Mouse (Mus musculus) cerebellum, adult 11-12 months (tissue): ENCODE measurements at regions not wholly inside any gene's neighbourhood (a gene's known extent, or its start where the extent isn't known, plus 50 kb on each side); places are given as distances from the start of the nearest gene placed in this dataset.
"Not testable (repeated sequence)": the region's sequence is repeated elsewhere in the genome, so short reads cannot be mapped to it uniquely, and the experiment has no call there.

Source experiments
- DNase-seq: peaks from one replicate; pipeline ENCODE4 v3.0.0; 2022

DNA sequence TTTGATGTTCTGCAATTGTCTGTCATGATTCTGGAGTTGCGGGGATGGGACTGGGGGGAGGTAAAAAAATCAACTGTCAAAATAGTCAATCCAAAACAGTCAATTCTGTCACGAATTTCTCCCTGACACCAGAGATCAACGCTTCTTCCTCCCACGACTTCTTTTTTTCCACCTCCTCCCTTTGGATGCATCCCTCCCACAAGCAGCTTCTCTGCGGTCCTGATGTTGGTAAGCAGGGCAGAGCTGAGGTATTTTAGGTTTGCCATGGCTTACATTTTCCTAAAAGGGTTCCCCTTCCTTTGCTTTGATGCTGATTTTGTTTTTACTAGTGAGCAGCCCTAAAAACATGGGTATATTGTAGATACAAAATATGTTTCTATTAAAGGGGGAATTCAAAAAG, 209.7 kb downstream of the Cd47 start:
- DNase-seq: no peak

- peak; percentile 88 for DNase-seq
These were observed 210.2 kb downstream of the Cd47 start for GRCm38 (mm10) chr16:50010532-50010971.

- no peak for DNase-seq
These were observed 223.6 kb downstream of the Cd47 start for GRCm38 (mm10) chr16:50023885-50024284.

DNA sequence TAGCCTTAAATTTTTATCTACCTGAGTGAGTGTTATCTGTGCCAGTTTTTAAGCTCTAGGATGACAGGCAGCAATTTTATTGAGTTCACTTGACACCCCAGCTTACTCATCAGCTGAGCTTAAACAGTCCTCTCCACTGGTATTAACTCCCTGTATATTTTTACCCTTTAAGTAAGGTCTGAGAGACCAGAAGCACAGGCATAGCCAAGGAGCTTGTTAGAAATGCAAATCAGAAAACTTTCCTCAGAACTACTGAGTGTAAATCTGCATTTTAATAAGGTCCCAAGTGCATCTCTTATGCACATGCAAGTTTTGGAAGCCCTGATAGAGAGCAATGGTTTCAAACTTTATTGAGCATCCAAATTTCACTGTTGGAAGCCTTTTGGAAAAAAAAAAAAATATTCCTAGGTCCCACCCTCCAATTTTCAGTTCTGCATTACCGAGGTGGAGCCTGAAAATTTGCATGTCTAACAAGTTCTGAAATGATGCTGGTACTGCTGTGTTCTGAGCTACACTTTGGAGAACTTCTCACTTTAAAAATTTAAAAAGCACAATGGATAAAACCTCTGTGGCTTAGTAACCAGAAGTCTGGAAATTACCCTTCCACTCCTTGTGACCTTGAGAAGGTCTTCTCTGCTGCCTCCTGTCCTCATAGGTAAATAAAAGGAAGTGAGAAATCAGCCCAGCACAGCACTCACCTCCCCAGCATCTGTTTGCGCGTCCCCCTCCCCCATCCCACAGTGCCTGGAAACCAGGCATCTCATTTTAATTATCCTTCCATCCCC, 226.0 kb downstream of the Cd47 start:
- no peak for DNase-seq

GRCm38 (mm10) chr16:50027189-50027588, 226.9 kb downstream of the Cd47 start:
- DNase-seq: no peak

GRCm38 (mm10) chr16:50029711-50030110, 229.4 kb downstream of the Cd47 start:
- no peak for DNase-seq

DNA sequence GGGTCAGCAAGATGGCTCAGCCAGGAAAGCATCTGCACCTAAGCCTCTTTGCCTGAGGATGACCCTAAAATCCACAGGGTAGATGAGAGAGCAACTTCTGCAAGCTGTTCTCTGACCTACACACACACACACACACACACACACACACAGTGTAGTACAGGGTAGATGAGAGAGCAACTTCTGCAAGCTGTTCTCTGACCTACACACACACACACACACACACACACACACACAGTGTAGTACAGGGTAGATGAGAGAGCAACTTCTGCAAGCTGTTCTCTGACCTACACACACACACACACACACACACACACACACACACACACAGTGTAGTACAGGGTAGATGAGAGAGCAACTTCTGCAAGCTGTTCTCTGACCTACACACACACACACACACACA, 230.0 kb downstream of the Cd47 start:
- not testable (repeated sequence) for DNase-seq

- DNase-seq: no peak
These were observed 230.6 kb downstream of the Cd47 start for GRCm38 (mm10) chr16:50030905-50031369.

DNA sequence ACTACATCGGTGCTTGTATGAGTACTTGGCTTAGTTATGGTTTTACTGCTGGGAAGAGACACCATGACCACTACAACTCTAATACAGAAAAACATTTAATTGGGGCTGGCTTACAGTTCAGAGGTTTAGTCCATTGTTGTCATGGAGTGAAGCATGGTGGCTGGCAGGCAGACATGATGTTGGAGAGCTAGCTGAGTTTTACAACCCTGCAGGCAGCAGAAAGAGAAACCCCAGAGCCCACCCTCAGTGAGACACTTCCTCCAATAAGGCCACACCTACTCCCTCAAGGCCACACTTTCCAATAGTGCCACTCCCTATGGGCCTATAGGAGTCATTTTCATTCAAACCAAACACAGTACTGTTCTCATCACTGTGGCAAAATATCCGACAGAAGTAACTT, 232.5 kb downstream of the Cd47 start:
- no peak for DNase-seq

DNA sequence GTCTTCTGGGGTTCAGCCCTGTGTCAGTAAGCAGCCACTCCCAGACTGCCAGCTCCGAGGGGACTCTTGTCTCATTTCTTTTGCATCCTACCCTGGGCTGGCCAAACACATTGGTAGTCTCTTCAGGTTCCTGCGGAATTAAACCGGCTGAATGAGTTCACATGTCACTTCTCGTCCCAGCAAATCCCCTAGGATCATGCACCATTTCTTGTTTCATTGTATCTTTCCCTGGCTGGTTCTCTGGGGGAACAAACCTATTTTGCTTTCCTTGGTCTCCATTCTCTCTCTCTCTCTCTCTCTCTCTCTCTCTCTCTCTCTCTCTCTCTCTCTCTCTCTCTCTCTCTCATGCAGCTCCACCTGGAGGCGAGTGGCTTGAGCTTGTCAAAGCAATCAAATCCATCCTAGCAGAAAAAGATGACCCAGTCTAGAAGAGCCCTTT, 236.0 kb downstream of the Cd47 start:
- DNase-seq: peak; percentile 45

DNA sequence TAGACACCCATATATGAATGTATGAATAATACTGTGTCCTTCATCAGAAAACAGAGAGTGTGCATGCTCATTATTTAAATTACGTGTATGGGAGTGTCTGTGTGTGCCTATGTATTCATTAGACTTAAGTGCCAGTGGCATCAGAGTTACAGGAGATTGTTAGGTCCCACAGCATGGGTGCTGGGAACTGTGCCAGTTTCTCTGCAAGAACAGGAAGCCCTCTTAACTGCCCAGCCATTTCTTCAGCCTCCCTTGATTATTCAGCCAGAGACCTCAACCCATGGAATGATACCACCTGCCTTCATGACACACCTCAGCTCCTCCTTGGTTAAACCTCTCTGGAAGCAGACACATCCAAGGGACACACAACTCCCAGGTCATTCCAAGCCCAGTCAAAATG, 243.8 kb downstream of the Cd47 start:
- no peak for DNase-seq

GRCm38 (mm10) chr16:50045552-50046547, 245.5 kb downstream of the Cd47 start:
- DNase-seq: peak; percentile 84

GRCm38 (mm10) chr16:50063540-50063939, 263.2 kb downstream of the Cd47 start:
- DNase-seq: no peak

- DNase-seq: no peak
These were observed 265.2 kb downstream of the Cd47 start for GRCm38 (mm10) chr16:50065336-50066082.

DNA sequence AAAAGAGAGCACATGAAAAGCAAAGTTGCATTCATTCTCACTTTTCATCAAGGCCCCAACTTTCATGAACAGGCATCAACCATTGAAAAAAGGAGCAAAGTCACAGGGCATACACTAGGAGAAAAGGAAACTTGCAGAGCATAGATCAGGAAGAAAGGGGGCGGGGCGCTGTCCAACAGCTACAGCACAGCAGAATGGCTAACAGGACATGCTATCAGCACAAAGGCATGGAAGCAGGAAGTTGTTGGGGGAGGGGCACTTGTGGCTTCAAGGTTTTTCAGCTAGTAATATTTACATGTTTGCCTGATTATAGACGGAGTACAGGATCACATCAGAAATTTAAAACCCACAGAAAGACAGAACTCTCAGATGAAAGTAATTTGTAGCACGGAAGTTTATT, 268.7 kb downstream of the Cd47 start:
- no peak for DNase-seq

- DNase-seq: no peak
These were observed 270.4 kb downstream of the Cd47 start for GRCm38 (mm10) chr16:50070728-50071127.

DNA sequence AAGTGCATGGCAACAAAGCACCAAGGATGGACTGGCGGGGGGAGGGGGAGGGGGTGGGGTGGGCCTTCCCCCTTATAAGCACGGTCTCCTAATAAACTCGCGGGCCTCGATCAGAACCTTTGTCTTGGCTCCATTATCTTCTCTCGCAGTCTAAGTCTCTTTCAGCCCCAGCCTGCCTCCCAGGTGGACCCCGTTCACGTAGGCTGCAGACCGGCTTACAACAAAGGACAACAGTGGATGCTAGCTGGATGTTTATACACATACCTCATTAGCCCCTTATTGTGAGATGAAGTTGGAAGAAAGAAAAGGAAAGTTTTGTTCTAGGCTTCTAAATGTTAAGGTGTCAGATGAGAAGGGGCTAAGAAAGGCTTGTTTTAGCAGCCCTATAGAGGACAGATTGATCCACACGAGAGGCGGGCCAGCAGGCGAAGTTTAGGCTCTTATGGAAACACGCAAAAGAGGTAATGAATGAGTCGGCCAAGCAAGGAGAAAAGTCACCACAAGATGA, 272.6 kb downstream of the Cd47 start:
- no peak for DNase-seq

- no peak for DNase-seq
These were observed 273.6 kb downstream of the Cd47 start for GRCm38 (mm10) chr16:50073979-50074378.

DNA sequence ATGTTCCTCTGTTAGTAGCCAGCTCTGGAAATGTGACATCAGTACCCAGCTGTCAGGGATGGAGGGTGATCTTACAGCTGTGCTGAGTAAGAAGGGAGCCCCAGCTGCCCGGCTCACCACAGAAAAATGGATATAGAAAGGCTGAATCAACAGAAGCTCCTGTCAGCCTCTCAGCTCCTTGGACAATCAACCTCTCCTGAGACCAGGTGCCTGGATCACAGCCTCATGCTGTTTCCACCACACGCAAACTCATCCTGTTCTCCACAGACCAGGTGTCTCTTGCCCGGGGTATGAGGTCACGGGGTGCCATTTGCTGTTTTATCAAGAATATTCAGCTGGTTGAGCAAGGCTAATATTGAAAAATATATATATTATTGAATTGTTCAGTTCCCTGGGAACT, 275.3 kb downstream of the Cd47 start:
- no peak for DNase-seq

DNA sequence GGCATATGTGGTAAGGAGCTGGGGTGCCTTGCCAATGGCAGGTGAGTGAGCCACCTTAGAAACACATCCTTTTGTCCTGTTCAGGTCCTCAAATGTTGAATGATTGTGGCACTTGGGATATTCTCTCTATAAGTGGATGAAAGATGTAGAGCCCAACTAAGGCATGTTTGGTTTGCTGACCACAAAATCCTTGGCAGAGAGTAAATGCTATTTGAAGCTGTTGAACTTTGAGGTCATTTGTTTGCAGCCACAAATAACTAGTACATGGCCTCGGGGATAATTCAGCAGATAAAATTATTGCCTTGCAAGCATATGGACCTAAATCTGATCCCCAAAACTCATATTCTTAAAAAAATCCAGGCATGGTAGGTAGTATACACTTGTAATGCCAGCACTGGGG, 281.2 kb downstream of the Cd47 start:
- no peak for DNase-seq

- no peak for DNase-seq
These were observed 292.0 kb downstream of the Cd47 start for GRCm38 (mm10) chr16:50092318-50092717.

DNA sequence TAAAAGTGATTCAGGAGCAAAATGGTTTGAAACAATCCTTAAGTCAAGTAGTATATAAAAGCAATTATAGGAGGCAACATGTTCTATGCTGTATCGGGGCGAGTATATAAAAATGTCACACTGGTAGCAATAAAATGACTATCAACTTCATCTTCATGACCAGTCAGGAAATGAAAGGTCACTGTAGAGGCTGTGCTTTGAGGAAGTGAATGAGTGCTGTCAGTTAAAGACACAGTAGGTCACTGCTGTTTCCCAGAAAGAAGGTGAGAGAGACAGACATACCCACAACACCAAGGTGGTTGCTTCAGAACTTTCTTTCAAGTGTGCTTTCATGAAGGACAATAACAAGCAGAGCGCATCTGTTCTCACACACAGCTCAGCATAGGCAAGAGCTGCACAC, 292.4 kb downstream of the Cd47 start:
- DNase-seq: no peak
